Mouse (Mus musculus) ES-E14 (cell line): ENCODE data around the gene Spcs2. TPM values are rescaled to one million over a fixed set of nuclear protein-coding genes. Genes with fewer than 3 reads are reported as not detected.
A peak's percentile ranks its signal among the peaks of the same experiment; 100 is the strongest.

Experiments
- DNase-seq: peaks from one replicate; pipeline ENCODE4 v3.0.0-alpha.2; 2013; ENCODE audit warnings: low read depth, low spot score
- H3K27ac ChIP-seq: 2 replicates; pipeline ENCODE4 v1.5.1; 2012; ENCODE audit warnings: low read depth, mild to moderate bottlenecking, low read length, moderate library complexity, mixed read lengths; ENCODE audit not compliant: poor library complexity, insufficient read depth, severe bottlenecking
- H3K36me3 ChIP-seq: 2 replicates; pipeline ENCODE4 v1.6.1; 2012; ENCODE audit warnings: mild to moderate bottlenecking, low read length, moderate library complexity, mixed read lengths; ENCODE audit not compliant: control insufficient read depth, poor library complexity, insufficient read depth, severe bottlenecking
- H3K4me1 ChIP-seq, 2 experiments: fragments of 150-350 bp in 1 of 2; sonication (generic) in 1 of 2; 2 replicates each; pipeline ENCODE4 v1.6.1; 2012; ENCODE audit warnings: low read length in 2 of 2, mild to moderate bottlenecking in 1 of 2, mixed read lengths in 1 of 2; ENCODE audit not compliant: control insufficient read depth in 2 of 2, insufficient read depth in 2 of 2, poor library complexity in 1 of 2
- H3K4me3 ChIP-seq, 2 experiments: fragments of 150-350 bp in 1 of 2; sonication (generic) in 1 of 2; 2 replicates each; pipeline ENCODE4 v1.5.1; 2012; ENCODE audit warnings: low read length in 2 of 2, low read depth in 1 of 2, mild to moderate bottlenecking in 1 of 2, mixed read lengths in 1 of 2; ENCODE audit not compliant: insufficient read depth in 1 of 2, poor library complexity in 1 of 2, severe bottlenecking in 1 of 2
- H3K9ac ChIP-seq: 2 replicates; pipeline ENCODE4 v1.6.1; 2012; ENCODE audit warnings: low read depth, mild to moderate bottlenecking, low read length, mixed read lengths; ENCODE audit not compliant: poor library complexity, insufficient read depth, severe bottlenecking
- H3K9me3 ChIP-seq: fragments of 150-350 bp; sonication (generic); 2 replicates; pipeline ENCODE4 v1.6.1; 2012; ENCODE audit warnings: low read depth, mild to moderate bottlenecking, low read length; ENCODE audit not compliant: control insufficient read depth, insufficient read depth
- CHD2 ChIP-seq: IDR thresholded peaks from 2 replicates; pipeline ENCODE4 v1.6.1; 2014; ENCODE audit warnings: mild to moderate bottlenecking, low read depth, low read length, inconsistent platforms
- HCFC1 ChIP-seq: IDR thresholded peaks from 2 replicates; pipeline ENCODE4 v1.6.1; 2012; ENCODE audit warnings: low read length, inconsistent platforms, borderline replicate concordance; ENCODE audit not compliant: insufficient read depth
- MAFK ChIP-seq: IDR thresholded peaks from 2 replicates; pipeline ENCODE4 v1.6.1; 2014; ENCODE audit warnings: mild to moderate bottlenecking, low read depth, low read length, inconsistent platforms; ENCODE audit not compliant: insufficient read depth
- ZC3H11A ChIP-seq: IDR thresholded peaks from 2 replicates; pipeline ENCODE4 v1.6.1; 2012; ENCODE audit warnings: low read depth, mild to moderate bottlenecking, inconsistent platforms, low read length, borderline replicate concordance
- ZNF384 ChIP-seq: IDR thresholded peaks from 2 replicates; pipeline ENCODE4 v1.6.1; 2012; ENCODE audit warnings: low read depth, low read length, inconsistent platforms
- in situ Hi-C, 2 experiments: fragments of 600-800 bp; cut with MboI; formaldehyde crosslinking; loops; one replicate each; pipeline ENCODE4 v1.15.1; 2025; ENCODE audit warnings: low sequenced_read_pairs in 2 of 2, inconsistent platforms in 1 of 2; ENCODE audit not compliant: unreplicated experiment in 2 of 2
- total RNA-seq: library from RNA; depleted of rRNA; stranded (reverse); fragments of 300-350 nt; gene quantifications from 2 replicates; pipeline ENCODE4 v1.2.3, GENCODE M21; 2012

Spcs2 gene
- total RNA-seq, 1 experiment = 247 TPM

DNA sequence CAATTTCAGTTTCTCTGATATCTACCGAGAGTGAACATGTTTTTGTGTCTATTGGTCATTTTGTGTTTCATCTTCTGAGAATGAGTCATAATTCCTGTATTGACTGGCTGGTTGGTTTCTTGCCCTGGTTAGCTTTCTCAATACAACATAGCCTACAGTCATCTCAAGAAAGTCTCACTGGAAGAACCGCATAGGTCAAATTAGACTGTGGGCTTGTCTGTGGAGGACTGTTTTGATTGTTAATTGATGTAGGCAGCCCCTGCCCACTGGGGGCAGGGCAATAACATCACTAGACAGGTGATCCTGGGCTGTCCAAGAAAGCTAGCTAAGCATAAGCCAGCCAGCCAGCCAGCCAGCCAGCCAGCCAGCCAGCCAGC lies 29.4 kb downstream of the Spcs2 start:
- DNase-seq = no peak
- Histone ChIP-seq H3K4me3 (no peak overlapping the region), H3K36me3 (peaks cover 6% of the 10 kb centered on the region; the same call in 1 of the 2 replicates), H3K27ac (no peak overlapping the region), H3K9ac (no peak overlapping the region), H3K9me3 (no peaks in the 10 kb centered on the region), H3K4me1 (0 out of 4 replicates have a peak, but pooled peaks cover 0 to 2% of the 10 kb centered on the region in 2 experiments)
- no peak for TF ChIP-seq MAFK
- TF ChIP-seq HCFC1 = no peak
- no peak for TF ChIP-seq ZC3H11A
- no peak for TF ChIP-seq ZNF384
- no peak for TF ChIP-seq CHD2
- in situ Hi-C loops = no loop called here

DNA sequence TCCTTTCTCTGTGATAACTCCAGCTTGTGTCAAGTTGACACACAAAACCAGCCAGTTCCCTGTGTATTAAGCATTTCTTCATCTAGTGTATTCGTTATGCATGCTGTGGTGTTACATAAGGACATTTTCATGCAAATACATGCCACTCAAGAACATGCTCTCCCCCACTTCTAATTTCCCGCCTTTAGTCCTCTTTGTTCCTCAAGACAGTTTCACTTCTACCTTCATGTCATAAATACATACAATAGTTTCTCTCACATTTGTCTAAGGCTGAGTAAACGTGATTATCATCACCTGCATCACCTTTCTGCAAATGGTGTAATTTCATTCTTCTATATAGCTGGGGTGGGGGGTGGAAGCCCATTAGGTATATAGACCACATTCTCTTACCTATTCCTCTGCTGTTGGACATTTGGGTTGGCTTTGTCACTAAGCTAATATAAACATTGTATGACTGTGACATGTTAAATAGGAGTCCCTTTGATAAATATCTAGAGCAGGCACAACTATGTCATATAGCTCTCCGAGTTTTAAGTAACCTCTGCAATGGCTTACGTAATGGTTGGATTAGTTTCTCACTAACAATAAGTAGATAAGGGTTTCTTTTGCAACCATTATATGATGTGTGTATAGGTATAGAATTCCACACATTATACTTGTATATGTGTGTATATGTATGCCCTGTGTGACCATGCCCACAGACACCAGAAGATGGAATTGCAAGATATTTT lies 30.0 kb downstream of the Spcs2 start:
- no peak for TF ChIP-seq MAFK
- no peak for TF ChIP-seq ZC3H11A
- no peak for TF ChIP-seq ZNF384
- TF ChIP-seq HCFC1 = no peak
- TF ChIP-seq CHD2 = no peak
- Histone ChIP-seq H3K9me3 (no peaks in the 10 kb centered on the region), H3K9ac (no peak overlapping the region), H3K27ac (no peak overlapping the region), H3K4me1 (0 out of 4 replicates have a peak, but pooled peaks cover 2% of the 10 kb centered on the region in 2 experiments), H3K36me3 (peaks cover 6% of the 10 kb centered on the region; the same call in 1 of the 2 replicates), H3K4me3 (no peak overlapping the region)
- in situ Hi-C loops = no loop called here
- no peak for DNase-seq

DNA sequence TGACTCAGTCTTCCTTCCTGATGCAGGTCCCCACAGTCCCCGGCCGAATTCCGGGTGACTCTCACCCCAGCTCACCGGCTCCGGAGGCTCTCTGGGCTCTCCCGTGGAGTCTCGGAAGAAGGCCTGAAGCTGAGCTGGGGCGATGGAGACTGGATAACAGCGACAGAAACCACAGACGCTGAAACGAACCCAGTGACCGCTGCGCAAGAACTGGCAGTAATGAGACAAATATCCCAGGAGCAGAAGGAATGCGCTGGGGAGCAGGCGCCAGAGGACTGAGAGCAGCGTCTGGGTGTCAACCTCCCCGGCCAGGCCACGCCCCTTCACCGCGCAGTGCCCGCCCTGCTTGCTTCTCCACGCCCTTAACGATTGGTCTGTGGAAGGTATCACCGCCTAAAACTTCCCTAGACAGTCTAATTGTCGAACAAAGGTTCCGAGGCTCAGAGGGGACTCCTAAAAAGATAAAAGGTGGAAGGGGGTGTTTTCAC lies 35.1 kb downstream of the Spcs2 start, which contains the start of gene Neu3:
Gene Neu3 (minus strand): TSS at position 335 of the 488 bp plus-strand sequence.
- TF ChIP-seq HCFC1 = peak; percentile 74; the same call in 1 of the 2 replicates
- TF ChIP-seq MAFK = no peak
- Histone ChIP-seq H3K9me3 (no peaks in the 10 kb centered on the region), H3K27ac (no peak within 1 kb of the TSS), H3K4me3 (peak within 1 kb of the TSS; percentile 67 to 82), H3K9ac (peak within 1 kb of the TSS; percentile 78), H3K36me3 (no peaks in the 10 kb centered on the region), H3K4me1 (peaks cover 2 to 3% of the 10 kb centered on the region in 2 experiments; a peak in 1 of 4 replicates)
- in situ Hi-C loops = no loop called here
- peak; percentile 90 for DNase-seq

DNA sequence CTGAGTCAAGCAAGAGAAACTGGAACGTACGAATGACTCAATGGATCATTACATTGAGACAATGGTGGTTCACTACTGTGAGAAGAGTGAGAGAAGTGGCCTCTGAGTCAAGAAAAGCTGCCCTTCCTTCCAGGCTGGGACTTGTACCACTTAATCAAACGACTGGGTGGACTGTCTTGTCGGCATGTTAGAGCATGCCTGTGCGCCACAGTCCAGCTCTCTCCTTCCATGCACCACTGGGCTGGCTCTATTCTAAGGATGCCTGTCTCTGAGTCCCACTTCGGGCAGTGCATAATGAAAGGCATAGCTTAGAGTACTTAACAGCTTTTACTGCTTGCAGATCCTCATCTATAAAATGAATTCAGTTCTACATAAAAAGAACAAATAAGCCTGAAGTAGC lies 37.2 kb downstream of the Spcs2 start:
- in situ Hi-C loops = no loop called here
- Histone ChIP-seq H3K4me1 (peaks cover 2 to 3% of the 10 kb centered on the region in 2 experiments; a peak in 1 of 4 replicates), H3K9me3 (no peaks in the 10 kb centered on the region), H3K4me3 (no peak overlapping the region), H3K9ac (no peak overlapping the region; the same call in 1 of the 2 replicates), H3K27ac (no peak overlapping the region), H3K36me3 (no peaks in the 10 kb centered on the region)
- DNase-seq = no peak
- TF ChIP-seq ZNF384 (no peak), ZC3H11A (no peak), HCFC1 (no peak), CHD2 (no peak), MAFK (no peak)
